Mouse (Mus musculus): Measurements from ENCODE around the gene Smoc1. TPM values are rescaled to one million over a fixed set of nuclear protein-coding genes. Genes with fewer than 3 reads are reported as not detected.

The Smoc1 gene
- polyA plus RNA-seq, 1 experiment = 26.2 TPM

DNA sequence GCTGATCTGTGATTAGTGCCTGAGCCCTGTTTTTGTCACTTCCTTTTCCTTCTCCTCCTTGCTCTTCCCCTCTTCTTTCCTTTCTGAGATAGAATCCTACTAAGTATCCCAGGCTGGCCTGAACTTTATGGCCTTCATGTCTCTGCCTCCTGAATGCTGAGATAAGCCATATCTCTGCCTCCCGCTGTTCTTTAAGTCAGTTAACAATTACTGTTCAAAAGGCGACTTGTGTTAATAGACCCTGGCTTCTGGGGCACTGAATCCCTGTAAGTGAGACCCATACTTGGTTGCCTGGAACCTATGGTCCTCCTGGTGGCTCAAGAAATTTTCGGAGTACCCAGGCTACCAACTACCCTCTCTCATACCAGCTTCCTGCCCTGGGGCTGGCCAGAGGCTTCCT is 48.3 kb downstream of the Smoc1 start:
- no peak for DNase-seq (ENCODE audit: extremely low spot score in 1 of 2, low spot score in 1 of 2)

DNA sequence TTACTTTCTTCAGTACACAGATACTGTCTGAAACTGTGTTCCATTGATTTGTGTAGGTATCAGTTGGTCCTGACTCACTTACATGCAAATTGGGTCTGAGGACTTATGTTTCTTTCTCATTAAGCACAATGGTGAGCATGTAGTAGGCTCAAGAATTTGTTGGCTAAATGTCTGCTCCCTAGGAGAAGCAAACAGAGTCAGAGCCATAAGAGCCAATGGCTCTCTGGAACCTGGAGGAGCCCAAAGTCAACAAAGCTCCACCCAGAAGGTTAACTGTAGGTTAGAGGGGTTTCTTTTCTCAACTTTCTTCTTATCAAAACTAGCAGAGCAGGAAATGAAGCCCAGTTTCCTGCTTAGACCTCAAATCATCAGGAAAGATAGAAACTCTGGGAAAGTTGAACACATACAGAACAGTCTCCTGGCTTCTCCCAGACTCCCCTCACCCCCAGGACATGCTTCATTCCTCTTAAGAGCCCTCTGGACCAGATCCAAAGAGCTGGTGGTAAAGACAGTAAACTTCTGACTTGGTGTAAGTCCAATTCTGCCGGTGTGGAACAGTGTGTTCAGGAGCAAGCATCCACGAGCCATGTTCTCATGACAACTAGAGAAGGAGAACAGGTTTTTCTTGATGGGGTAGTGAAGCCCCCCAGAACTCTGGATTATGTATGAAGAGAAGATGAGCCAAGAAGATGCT is 51.5 kb downstream of the Smoc1 start:
- DNase-seq (ENCODE audit: extremely low spot score in 1 of 2, low spot score in 1 of 2) = no peak

DNA sequence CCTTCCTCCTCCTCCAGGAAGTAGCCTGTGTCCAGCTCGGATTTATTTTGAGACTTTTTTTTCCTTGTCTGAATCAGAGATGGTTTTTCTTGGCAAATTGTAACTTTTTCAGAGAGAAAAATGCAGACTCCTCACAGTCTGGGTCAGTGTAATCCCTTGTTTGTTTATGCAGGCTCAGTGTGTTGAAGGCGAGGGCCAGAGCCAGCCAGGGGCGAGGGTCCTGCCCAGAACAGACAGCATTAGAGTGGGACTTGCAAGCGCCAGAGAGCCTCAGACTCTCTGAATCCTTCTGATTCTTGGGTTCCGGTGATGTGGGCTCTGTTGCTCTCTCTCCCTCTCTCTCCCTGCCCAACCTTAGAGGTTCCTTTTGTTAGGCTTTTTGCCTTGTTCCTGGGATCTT is 53.7 kb downstream of the Smoc1 start:
- no peak for DNase-seq (ENCODE audit: extremely low spot score in 1 of 2, low spot score in 1 of 2)

DNA sequence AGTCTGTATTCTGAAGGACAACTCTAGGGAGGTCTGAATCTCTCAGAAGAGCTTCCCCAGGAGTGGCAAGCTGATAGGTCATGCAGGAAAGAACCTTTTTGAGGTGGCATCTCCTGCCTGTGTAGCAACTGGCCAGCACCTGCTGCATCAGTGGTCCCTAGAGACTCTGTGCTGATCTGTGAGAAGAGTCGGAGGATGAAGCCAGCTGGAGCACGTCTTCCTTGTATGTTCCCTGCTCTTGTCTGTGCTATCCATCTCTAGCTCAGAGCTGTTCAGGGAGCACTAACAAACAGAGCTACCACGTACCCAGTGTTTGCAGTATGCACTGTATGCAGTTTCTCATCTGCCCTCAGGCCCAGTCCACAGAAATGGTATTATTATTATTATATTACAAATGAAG is 54.4 kb downstream of the Smoc1 start:
- DNase-seq (ENCODE audit: extremely low spot score in 1 of 2, low spot score in 1 of 2) = no peak

GRCm38 (mm10) chr12:81083146-81083545 is 56.5 kb downstream of the Smoc1 start:
- DNase-seq (ENCODE audit: extremely low spot score in 1 of 2, low spot score in 1 of 2) = no peak

GRCm38 (mm10) chr12:81085244-81085643 is 58.6 kb downstream of the Smoc1 start:
- peak in 1 of 2 experiments; percentile 11 for DNase-seq (ENCODE audit: extremely low spot score in 1 of 2, low spot score in 1 of 2)

GRCm38 (mm10) chr12:81088131-81088530 is 61.5 kb downstream of the Smoc1 start:
- no peak for DNase-seq (ENCODE audit: extremely low spot score in 1 of 2, low spot score in 1 of 2)

- no peak for DNase-seq (ENCODE audit: extremely low spot score in 1 of 2, low spot score in 1 of 2)
Observed at GRCm38 (mm10) chr12:81091641-81092040, 65.0 kb downstream of the Smoc1 start.

DNA sequence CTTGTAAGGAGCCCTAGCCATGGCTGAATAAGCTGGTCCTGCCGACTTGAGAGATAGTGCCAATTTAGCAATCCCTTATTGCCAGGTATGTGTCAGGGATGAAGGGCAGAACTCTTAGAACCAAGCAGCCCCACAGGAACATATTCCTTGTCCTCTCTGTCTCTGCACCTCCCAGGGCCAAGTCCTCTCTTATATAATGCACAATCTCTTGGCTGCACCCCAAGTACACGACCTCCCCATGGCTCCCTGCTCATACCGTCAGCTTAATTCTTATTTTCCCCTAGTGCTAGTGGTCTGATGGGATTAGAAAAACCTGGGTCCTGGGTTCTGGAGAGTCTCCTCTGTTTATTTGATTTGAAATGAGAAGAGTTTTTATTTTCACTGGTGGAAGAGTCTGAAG is 66.0 kb downstream of the Smoc1 start:
- no peak for DNase-seq (ENCODE audit: extremely low spot score in 1 of 2, low spot score in 1 of 2)

- DNase-seq (ENCODE audit: extremely low spot score in 1 of 2, low spot score in 1 of 2) = no peak
Observed at GRCm38 (mm10) chr12:81093211-81093610, 66.6 kb downstream of the Smoc1 start.

- DNase-seq (ENCODE audit: extremely low spot score in 1 of 2, low spot score in 1 of 2) = no peak
Observed at GRCm38 (mm10) chr12:81094766-81095405, 68.3 kb downstream of the Smoc1 start.

GRCm38 (mm10) chr12:81097267-81097666 is 70.7 kb downstream of the Smoc1 start:
- DNase-seq (ENCODE audit: extremely low spot score in 1 of 2, low spot score in 1 of 2) = no peak

DNA sequence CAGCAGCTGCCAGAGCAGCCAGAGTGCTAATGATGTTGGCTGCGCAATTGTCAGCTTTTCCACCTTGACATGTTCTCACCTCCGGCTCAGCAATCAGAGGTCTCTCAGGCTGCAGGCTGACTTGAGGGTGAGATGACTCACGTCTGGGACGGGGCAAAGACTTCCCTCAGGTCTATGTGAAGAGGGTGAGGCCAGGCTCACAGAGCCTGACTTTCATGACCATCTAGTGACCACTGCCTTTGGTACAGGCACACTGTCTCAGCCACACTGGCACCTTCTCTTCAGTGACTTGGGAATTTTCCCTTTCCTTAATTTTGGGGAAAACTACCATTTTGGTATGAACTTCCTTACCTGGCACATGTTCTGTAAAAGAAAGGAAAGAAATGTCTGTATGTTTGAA is 71.1 kb downstream of the Smoc1 start:
- no peak for DNase-seq (ENCODE audit: extremely low spot score in 1 of 2, low spot score in 1 of 2)

DNA sequence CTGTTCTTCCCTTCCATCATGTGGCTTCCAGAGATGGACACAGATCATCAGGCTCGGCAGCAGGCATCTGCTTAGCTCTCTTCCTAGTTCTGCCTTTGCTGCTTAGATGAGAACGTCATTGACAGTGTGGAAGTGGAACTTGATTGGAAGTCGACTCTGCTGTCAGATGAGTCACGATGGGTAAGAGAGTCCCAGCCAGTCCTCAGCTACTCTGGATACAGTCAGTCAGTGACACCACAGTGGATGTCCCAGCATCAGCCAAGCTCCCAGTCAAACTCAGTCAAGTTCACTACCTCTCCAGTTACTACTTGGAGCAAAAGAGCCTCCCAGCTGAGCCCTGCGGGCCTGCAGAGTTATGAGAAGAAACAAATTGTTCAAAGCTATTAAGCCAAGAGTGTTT is 72.6 kb downstream of the Smoc1 start:
- DNase-seq (ENCODE audit: extremely low spot score in 1 of 2, low spot score in 1 of 2) = no peak

DNA sequence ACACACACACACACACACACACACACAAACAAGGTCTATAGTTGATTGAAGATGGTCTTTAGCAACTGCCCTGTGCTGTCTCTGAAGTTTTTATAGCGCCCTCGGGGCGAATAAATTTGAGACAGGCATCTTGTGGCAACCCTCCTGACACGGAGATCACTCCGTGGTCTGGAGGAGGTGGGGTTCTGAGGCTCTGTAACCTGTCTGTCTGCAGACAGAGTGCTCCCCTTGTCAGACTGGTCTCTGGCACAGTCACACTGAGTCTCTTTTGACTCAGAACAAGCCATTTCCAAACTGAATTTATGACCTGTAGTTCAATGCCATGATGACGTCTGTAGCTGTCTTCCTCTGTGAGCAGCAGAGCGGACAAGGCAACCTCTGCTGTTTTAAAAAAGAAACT is 75.1 kb downstream of the Smoc1 start:
- DNase-seq (ENCODE audit: extremely low spot score in 1 of 2, low spot score in 1 of 2) = no peak

DNA sequence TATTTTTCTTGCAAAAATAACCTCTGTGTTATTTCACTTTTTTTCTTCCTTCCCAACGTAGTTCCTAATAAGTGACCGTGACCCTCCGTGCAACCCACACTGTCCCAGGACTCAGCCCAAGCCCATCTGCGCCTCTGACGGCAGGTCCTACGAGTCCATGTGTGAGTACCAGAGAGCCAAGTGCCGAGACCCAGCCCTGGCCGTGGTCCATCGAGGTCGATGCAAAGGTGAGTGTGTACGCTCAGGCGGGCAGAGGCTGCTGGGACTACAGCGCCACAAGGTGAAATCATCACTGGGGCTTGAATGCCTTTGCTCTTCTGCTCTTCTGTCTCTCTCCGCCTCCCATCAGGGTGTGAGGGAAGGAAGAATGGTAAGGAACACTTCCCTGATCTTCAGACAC is 77.9 kb downstream of the Smoc1 start:
- no peak for DNase-seq (ENCODE audit: extremely low spot score in 1 of 2, low spot score in 1 of 2)

GRCm38 (mm10) chr12:81105721-81106633 is 79.4 kb downstream of the Smoc1 start:
- DNase-seq (ENCODE audit: extremely low spot score in 1 of 2, low spot score in 1 of 2) = peak in 1 of 2 experiments; percentile 22

GRCm38 (mm10) chr12:81107278-81108100 is 80.9 kb downstream of the Smoc1 start:
- no peak for DNase-seq (ENCODE audit: extremely low spot score in 1 of 2, low spot score in 1 of 2)

GRCm38 (mm10) chr12:81108600-81109011 is 82.0 kb downstream of the Smoc1 start:
- DNase-seq (ENCODE audit: extremely low spot score in 1 of 2, low spot score in 1 of 2) = no peak

- DNase-seq (ENCODE audit: extremely low spot score in 1 of 2, low spot score in 1 of 2) = no peak
Observed at GRCm38 (mm10) chr12:81110006-81110405, 83.4 kb downstream of the Smoc1 start.

DNA sequence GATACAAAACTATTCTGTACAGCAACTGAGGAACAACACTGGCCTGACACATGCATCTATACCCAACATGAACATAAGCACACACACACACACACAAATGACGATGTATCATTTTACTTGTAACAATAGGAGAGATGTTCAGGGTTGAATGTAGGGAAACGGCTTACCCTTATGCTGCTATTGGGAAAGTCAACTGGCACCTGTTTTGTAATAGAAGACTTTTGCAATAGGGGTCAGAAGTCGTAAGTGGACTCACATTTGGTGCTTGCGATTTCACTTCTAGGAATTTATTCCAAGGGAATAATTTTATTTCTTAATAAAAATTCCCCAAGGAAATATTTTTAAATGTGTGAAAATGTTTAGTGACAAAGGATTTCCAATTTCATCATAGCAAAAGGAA is 85.7 kb downstream of the Smoc1 start:
- DNase-seq (ENCODE audit: extremely low spot score in 1 of 2, low spot score in 1 of 2) = no peak
